Mouse (Mus musculus) heart, embryonic 16.5 days (tissue): ENCODE measurements at regions not wholly inside any gene's neighbourhood (a gene's known extent, or its start where the extent isn't known, plus 50 kb on each side); places are given as distances from the start of the nearest gene placed in this dataset.
A peak's percentile ranks its signal among the peaks of the same experiment; 100 is the strongest.

Experiments
- ATAC-seq: fragments of 200-750 bp; cut with Nextera tagmentation; replicated peaks from 2 replicates; pipeline ENCODE4 v1.8.0; 2017; ENCODE audit warnings: moderate number of reproducible peaks; ENCODE audit not compliant: insufficient read depth, low FRiP score; ENCODE audit errors: extremely low read depth
- H3K27ac ChIP-seq: fragments of 300-500 bp; sonication (generic); 2 replicates; pipeline ENCODE4 v1.5.1; 2014; ENCODE audit warnings: mild to moderate bottlenecking, low read length, control low read depth, moderate library complexity
- H3K27me3 ChIP-seq: fragments of 300-500 bp; sonication (generic); 2 replicates; pipeline ENCODE4 v1.6.1; 2014; ENCODE audit warnings: low read length, mixed read lengths; ENCODE audit not compliant: control insufficient read depth, insufficient read depth
- H3K36me3 ChIP-seq: fragments of 300-500 bp; sonication (generic); 2 replicates; pipeline ENCODE4 v1.6.1; 2014; ENCODE audit not compliant: control insufficient read depth, insufficient read depth
- H3K4me1 ChIP-seq: fragments of 300-500 bp; sonication (generic); 2 replicates; pipeline ENCODE4 v1.6.1; 2014; ENCODE audit warnings: low read length, mixed read lengths; ENCODE audit not compliant: control insufficient read depth, insufficient read depth
- H3K4me2 ChIP-seq: fragments of 300-500 bp; sonication (generic); 2 replicates; pipeline ENCODE4 v1.6.1; 2014; ENCODE audit warnings: low read depth, mild to moderate bottlenecking, control low read depth, low read length
- H3K4me3 ChIP-seq: fragments of 300-500 bp; sonication (generic); 2 replicates; pipeline ENCODE4 v1.5.1; 2014; ENCODE audit warnings: mild to moderate bottlenecking, control low read depth, low read length
- H3K9ac ChIP-seq: fragments of 300-500 bp; sonication (generic); 2 replicates; pipeline ENCODE4 v1.6.1; 2014; ENCODE audit warnings: low read length, control low read depth
- H3K9me3 ChIP-seq: fragments of 300-500 bp; sonication (generic); replicated peaks from 2 replicates; pipeline ENCODE4 v1.6.1; 2016; ENCODE audit warnings: low read length; ENCODE audit not compliant: control insufficient read depth
- WGBS: fragments of 180-500 bp; shearing (Covaris S2); extraction: QIAGEN DNeasy Blood & Tissue Kit; methylation state at CpG from one replicate; pipeline ENCODE4 v1.1.7; 2014; 5-methylcytosine and 5-hydroxymethylcytosine counted together

- Histone ChIP-seq H3K36me3 (no peaks in the 10 kb centered on the region), H3K9ac (no peak overlapping the region), H3K9me3 (no peaks in the 10 kb centered on the region), H3K27me3 (no peaks in the 10 kb centered on the region), H3K4me3 (no peak overlapping the region), H3K4me1 (peaks cover 6% of the 10 kb centered on the region; the same call in 1 of the 2 replicates), H3K4me2 (no peak overlapping the region), H3K27ac (no peak overlapping the region)
- peak; percentile 32 for ATAC-seq
- 35% methylated on average over 4 of the region's 4 CpGs for WGBS
These were observed 797.2 kb upstream of the Car8 start for GRCm38 (mm10) chr4:9036005-9036404.

GRCm38 (mm10) chr4:9035350-9035749 is 796.5 kb upstream of the Car8 start:
- no peak overlapping the region for H3K4me2 ChIP-seq
- H3K36me3 ChIP-seq, result no peaks in the 10 kb centered on the region
- no peak for ATAC-seq
- H3K9ac ChIP-seq, result no peak overlapping the region
- H3K4me1 ChIP-seq, result peaks cover 6% of the 10 kb centered on the region; the same call in 1 of the 2 replicates
- no peaks in the 10 kb centered on the region for H3K27me3 ChIP-seq
- H3K27ac ChIP-seq, result no peak overlapping the region
- no peak overlapping the region for H3K4me3 ChIP-seq
- WGBS, result 68% methylated on average over 4 of the region's 4 CpGs
- no peaks in the 10 kb centered on the region for H3K9me3 ChIP-seq

- H3K4me1 ChIP-seq, result peaks cover 6% of the 10 kb centered on the region; the same call in 1 of the 2 replicates
- H3K9me3 ChIP-seq, result no peaks in the 10 kb centered on the region
- WGBS, result 52% methylated on average over 4 of the region's 4 CpGs
- no peak overlapping the region for H3K4me3 ChIP-seq
- H3K27me3 ChIP-seq, result no peaks in the 10 kb centered on the region
- H3K4me2 ChIP-seq, result no peak overlapping the region
- H3K9ac ChIP-seq, result no peak overlapping the region
- no peak for ATAC-seq
- H3K27ac ChIP-seq, result no peak overlapping the region
- H3K36me3 ChIP-seq, result no peaks in the 10 kb centered on the region
These were observed 795.4 kb upstream of the Car8 start for GRCm38 (mm10) chr4:9034280-9034679.

GRCm38 (mm10) chr4:9033106-9033642 is 794.3 kb upstream of the Car8 start:
- Histone ChIP-seq H3K4me1 (peaks cover 13% of the 10 kb centered on the region; the same call in 1 of the 2 replicates), H3K9me3 (no peaks in the 10 kb centered on the region), H3K4me2 (no peak overlapping the region), H3K36me3 (no peaks in the 10 kb centered on the region), H3K4me3 (no peak overlapping the region), H3K27ac (no peak overlapping the region), H3K27me3 (no peaks in the 10 kb centered on the region), H3K9ac (no peak overlapping the region)
- 59% methylated on average over 6 of the region's 6 CpGs for WGBS
- ATAC-seq, result 0 out of 2 replicates have a peak, but pooled peaks have one; percentile 10

- no peak overlapping the region for H3K9ac ChIP-seq
- WGBS, result 62% methylated on average over 6 of the region's 6 CpGs
- H3K4me2 ChIP-seq, result no peak overlapping the region
- H3K4me3 ChIP-seq, result no peak overlapping the region
- no peaks in the 10 kb centered on the region for H3K9me3 ChIP-seq
- no peaks in the 10 kb centered on the region for H3K27me3 ChIP-seq
- H3K36me3 ChIP-seq, result no peaks in the 10 kb centered on the region
- H3K27ac ChIP-seq, result no peak overlapping the region
- no peak for ATAC-seq
- peaks cover 21% of the 10 kb centered on the region for H3K4me1 ChIP-seq
These were observed 792.8 kb upstream of the Car8 start for GRCm38 (mm10) chr4:9031634-9032033.

GRCm38 (mm10) chr4:9028946-9029345 is 790.1 kb upstream of the Car8 start:
- Histone ChIP-seq H3K27ac (no peak overlapping the region), H3K4me3 (peak overlapping the region; percentile 42), H3K4me2 (peak overlapping the region; percentile 84), H3K9ac (peak overlapping the region; percentile 66), H3K4me1 (peaks cover 15% of the 10 kb centered on the region), H3K9me3 (no peaks in the 10 kb centered on the region), H3K36me3 (no peaks in the 10 kb centered on the region), H3K27me3 (no peaks in the 10 kb centered on the region)
- ATAC-seq, result no peak
- WGBS, result 32% methylated on average over 6 of the region's 6 CpGs

GRCm38 (mm10) chr4:9028475-9028874 is 789.6 kb upstream of the Car8 start:
- H3K4me1 ChIP-seq, result peaks cover 15% of the 10 kb centered on the region
- no peaks in the 10 kb centered on the region for H3K27me3 ChIP-seq
- H3K27ac ChIP-seq, result no peak overlapping the region
- WGBS, result under 1% methylated on average over 12 of the region's 12 CpGs
- peak overlapping the region; percentile 66 for H3K9ac ChIP-seq
- no peak for ATAC-seq
- no peaks in the 10 kb centered on the region for H3K9me3 ChIP-seq
- peak overlapping the region; percentile 84 for H3K4me2 ChIP-seq
- peak overlapping the region; percentile 42 for H3K4me3 ChIP-seq
- no peaks in the 10 kb centered on the region for H3K36me3 ChIP-seq

- H3K27ac ChIP-seq, result no peak overlapping the region
- H3K9me3 ChIP-seq, result no peaks in the 10 kb centered on the region
- no peaks in the 10 kb centered on the region for H3K27me3 ChIP-seq
- under 1% methylated on average over 30 of the region's 30 CpGs for WGBS
- H3K4me3 ChIP-seq, result peak overlapping the region; percentile 42
- H3K36me3 ChIP-seq, result no peaks in the 10 kb centered on the region
- peak; percentile 74 for ATAC-seq
- peak overlapping the region; percentile 66 for H3K9ac ChIP-seq
- peaks cover 15% of the 10 kb centered on the region for H3K4me1 ChIP-seq
- H3K4me2 ChIP-seq, result peak overlapping the region; percentile 84
These were observed 789.1 kb upstream of the Car8 start for GRCm38 (mm10) chr4:9027798-9028404.

- H3K4me3 ChIP-seq, result no peak overlapping the region
- 23% methylated on average over 7 of the region's 7 CpGs for WGBS
- no peak for ATAC-seq
These were observed 788.5 kb upstream of the Car8 start for GRCm38 (mm10) chr4:9027383-9027782.

More at GRCm38 (mm10) chr4:9027383-9027782, 788.5 kb upstream of the Car8 start:
- H3K9me3 ChIP-seq, result no peaks in the 10 kb centered on the region
- peaks cover 15% of the 10 kb centered on the region for H3K4me1 ChIP-seq
- no peak overlapping the region; the same call in 1 of the 2 replicates for H3K9ac ChIP-seq
- peak overlapping the region; percentile 21 for H3K4me2 ChIP-seq
- H3K27ac ChIP-seq, result no peak overlapping the region
- no peaks in the 10 kb centered on the region for H3K27me3 ChIP-seq
- no peaks in the 10 kb centered on the region for H3K36me3 ChIP-seq
